Mouse (Mus musculus) heart, embryonic 14.5 days (tissue): ENCODE results near the gene Efhd2. TPM values are rescaled to one million over a fixed set of nuclear protein-coding genes. Genes with fewer than 3 reads are reported as not detected.

Experiments used
- ATAC-seq: fragments of 200-750 bp; cut with Nextera tagmentation; 2 replicates; pipeline ENCODE4 v1.8.0; 2017; ENCODE audit warnings: low read depth, moderate TSS enrichment; ENCODE audit not compliant: insufficient number of reproducible peaks, insufficient read depth, low FRiP score
- H3K27ac ChIP-seq, 2 experiments: fragments of 200-500 bp in 1 of 2; fragments of 300-500 bp in 1 of 2; sonication (generic) in 1 of 2; replicated peaks in 1 of 2; 2 replicates each; pipeline ENCODE4 v1.5.1; 2012 to 2014; ENCODE audit warnings: low read depth in 2 of 2, low read length in 2 of 2, control low read depth in 1 of 2, mild to moderate bottlenecking in 1 of 2, mixed read lengths in 1 of 2; ENCODE audit not compliant: control insufficient read depth in 1 of 2, insufficient read depth in 1 of 2
- H3K27me3 ChIP-seq: fragments of 300-500 bp; sonication (generic); 2 replicates; pipeline ENCODE4 v1.6.1; 2014; ENCODE audit warnings: mild to moderate bottlenecking, low read length, control low read depth; ENCODE audit not compliant: control insufficient read depth, insufficient read depth
- H3K36me3 ChIP-seq: fragments of 300-500 bp; sonication (generic); 2 replicates; pipeline ENCODE4 v1.6.1; 2014; ENCODE audit warnings: mild to moderate bottlenecking, control low read depth, low read length, mixed read lengths; ENCODE audit not compliant: control insufficient read depth, insufficient read depth
- H3K4me1 ChIP-seq, 2 experiments: fragments of 200-500 bp in 1 of 2; fragments of 300-500 bp in 1 of 2; sonication (generic) in 1 of 2; 2 replicates each; pipeline ENCODE4 v1.6.1; 2012 to 2014; ENCODE audit warnings: low read length in 2 of 2, control low read depth in 1 of 2, mixed read lengths in 1 of 2; ENCODE audit not compliant: control insufficient read depth in 2 of 2, insufficient read depth in 2 of 2
- H3K4me2 ChIP-seq: fragments of 300-500 bp; sonication (generic); 2 replicates; pipeline ENCODE4 v1.6.1; 2014; ENCODE audit warnings: mild to moderate bottlenecking, low read length
- H3K4me3 ChIP-seq, 2 experiments: fragments of 200-500 bp in 1 of 2; fragments of 300-500 bp in 1 of 2; sonication (generic) in 1 of 2; 2 replicates each; pipeline ENCODE4 v1.5.1; 2012 to 2014; ENCODE audit warnings: low read length in 2 of 2, mild to moderate bottlenecking in 2 of 2, control low read depth in 1 of 2, low read depth in 1 of 2, moderate library complexity in 1 of 2; ENCODE audit not compliant: control insufficient read depth in 1 of 2, insufficient read depth in 1 of 2
- H3K9ac ChIP-seq: fragments of 300-500 bp; sonication (generic); 2 replicates; pipeline ENCODE4 v1.6.1; 2014; ENCODE audit warnings: mild to moderate bottlenecking, low read length
- H3K9me3 ChIP-seq: fragments of 300-500 bp; sonication (generic); 2 replicates; pipeline ENCODE4 v1.6.1; 2016; ENCODE audit warnings: low read length, control low read depth; ENCODE audit not compliant: control insufficient read depth
- WGBS: fragments of 180-500 bp; shearing (Covaris S2); extraction: QIAGEN DNeasy Blood & Tissue Kit; methylation state at CpG from one replicate; pipeline ENCODE4 v1.1.7; 2014; 5-methylcytosine and 5-hydroxymethylcytosine counted together
- polyA plus RNA-seq: library from polyadenylated mRNA; unstranded; fragments of >200 nt; fragmentation: Nextera tagmentation; extraction: Ambion mirVana; gene quantifications from 2 replicates; pipeline ENCODE4 v1.2.1, GENCODE M21; 2014

The Efhd2 gene
- polyA plus RNA-seq, result 33.2 and 43.6 TPM in 2 replicates

- peaks cover 39 to 54% of the 10 kb centered on the region in 2 experiments for H3K4me1 ChIP-seq
Observed at GRCm38 (mm10) chr4:141874601-141875460, at the start of gene Efhd2. TSS of gene Efhd2 (minus strand) at chr4:141874920.

DNA sequence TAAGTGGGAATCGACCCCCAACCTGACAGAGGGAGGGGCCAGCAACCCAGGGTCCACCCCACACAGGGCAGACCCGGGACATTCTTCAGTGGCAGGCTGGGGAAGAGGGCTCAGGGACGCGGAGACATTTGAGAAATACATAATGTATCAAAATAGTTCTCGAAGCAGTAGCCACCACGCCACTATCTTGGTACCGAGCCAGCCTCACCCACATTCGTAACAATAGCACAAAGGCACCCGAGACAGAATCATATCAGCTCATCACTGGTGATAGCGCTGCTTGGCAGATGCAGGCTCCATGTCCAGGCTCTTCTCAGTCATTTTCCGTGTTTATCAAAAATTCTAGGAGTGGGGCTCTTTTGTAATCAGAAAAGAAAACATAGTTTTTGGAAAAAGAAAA, 49.2 kb upstream of the Efhd2 start:
- Histone ChIP-seq H3K27me3 (no peaks in the 10 kb centered on the region), H3K4me2 (no peak overlapping the region), H3K36me3 (no peaks in the 10 kb centered on the region), H3K4me3 (no peak overlapping the region), H3K4me1 (peaks cover 8 to 14% of the 10 kb centered on the region in 2 experiments; a peak in 3 of 4 replicates), H3K9ac (no peak overlapping the region), H3K27ac (no peak overlapping the region), H3K9me3 (no peaks in the 10 kb centered on the region)
- WGBS, result 38% methylated on average over 11 of the region's 11 CpGs
- ATAC-seq, result no peak

More at GRCm38 (mm10) chr4:141874601-141875460, at the start of gene Efhd2:
- Histone ChIP-seq H3K9ac (peak within 1 kb of the TSS; percentile 90), H3K27ac (peak within 1 kb of the TSS; percentile 36 to 78), H3K27me3 (no peaks in the 10 kb centered on the region), H3K9me3 (no peaks in the 10 kb centered on the region), H3K4me3 (peak within 1 kb of the TSS; percentile 77 to 80), H3K36me3 (peaks cover 18% of the 10 kb centered on the region), H3K4me2 (peak within 1 kb of the TSS; percentile 99)
- ATAC-seq, result peak; percentile 82
- under 1% methylated on average over 71 of the region's 73 CpGs for WGBS

GRCm38 (mm10) chr4:141920391-141920790, 45.7 kb upstream of the Efhd2 start:
- no peaks in the 10 kb centered on the region for H3K36me3 ChIP-seq
- H3K27ac ChIP-seq, result no peak overlapping the region
- peaks cover 10 to 14% of the 10 kb centered on the region in 2 experiments; a peak in 3 of 4 replicates for H3K4me1 ChIP-seq
- H3K9me3 ChIP-seq, result no peaks in the 10 kb centered on the region
- no peak overlapping the region for H3K9ac ChIP-seq
- no peak overlapping the region for H3K4me2 ChIP-seq
- no peak overlapping the region for H3K4me3 ChIP-seq
- ATAC-seq, result no peak
- WGBS, result 84% methylated on average over 10 of the region's 10 CpGs
- H3K27me3 ChIP-seq, result no peaks in the 10 kb centered on the region

DNA sequence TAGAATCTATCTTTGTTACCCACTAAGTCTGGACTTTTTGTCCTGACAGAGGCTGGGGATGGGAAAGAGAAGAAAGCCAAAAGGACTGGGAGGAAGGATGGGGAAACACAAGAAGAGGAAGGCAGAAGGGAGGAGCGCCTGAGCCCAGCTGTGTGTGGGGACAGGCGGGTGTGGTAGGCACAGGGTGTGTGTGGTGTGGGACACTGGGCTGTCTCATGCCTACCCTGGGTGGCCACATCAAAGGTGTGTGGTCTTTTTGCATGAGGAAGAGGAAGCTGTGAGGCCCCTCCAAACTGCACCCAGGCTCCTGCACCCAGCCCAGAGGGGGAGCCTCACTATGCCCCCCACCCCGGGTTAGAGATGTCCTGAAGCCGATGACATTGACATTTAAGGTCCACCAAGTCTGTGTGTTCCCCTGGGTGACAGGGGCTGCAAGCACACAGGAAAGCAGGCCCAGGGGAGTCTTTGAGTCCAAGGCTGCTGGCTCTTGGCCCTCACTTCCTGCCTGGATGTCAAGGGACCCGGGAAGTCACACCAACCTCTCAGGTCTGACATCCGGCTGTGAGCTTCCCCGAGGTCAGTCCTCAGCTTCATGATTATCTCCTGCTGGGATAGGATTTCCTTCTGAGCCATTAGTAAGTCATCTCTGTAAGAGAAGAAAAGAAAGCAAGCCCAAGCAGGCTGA, 43.2 kb upstream of the Efhd2 start:
- no peaks in the 10 kb centered on the region for H3K27me3 ChIP-seq
- H3K9ac ChIP-seq, result no peak overlapping the region
- ATAC-seq, result no peak
- H3K4me1 ChIP-seq, result peaks cover 20 to 24% of the 10 kb centered on the region in 2 experiments
- no peaks in the 10 kb centered on the region for H3K36me3 ChIP-seq
- WGBS, result 61% methylated on average over 7 of the region's 7 CpGs
- no peak overlapping the region for H3K4me3 ChIP-seq
- no peaks in the 10 kb centered on the region for H3K9me3 ChIP-seq
- no peak overlapping the region for H3K27ac ChIP-seq
- no peak overlapping the region for H3K4me2 ChIP-seq

GRCm38 (mm10) chr4:141914040-141914439, 39.3 kb upstream of the Efhd2 start:
- Histone ChIP-seq H3K4me3 (no peak overlapping the region), H3K9ac (no peak overlapping the region), H3K4me1 (peaks cover 14% of the 10 kb centered on the region in 2 experiments; a peak in 3 of 4 replicates), H3K27ac (peak overlapping the region in 1 of 2 experiments; percentile 12; a peak in 1 of 4 replicates), H3K4me2 (no peak overlapping the region), H3K9me3 (no peaks in the 10 kb centered on the region), H3K36me3 (no peaks in the 10 kb centered on the region), H3K27me3 (no peaks in the 10 kb centered on the region)
- 0 out of 2 replicates have a peak, but pooled peaks have one; percentile 22 for ATAC-seq
- 21% methylated on average over 7 of the region's 7 CpGs for WGBS

DNA sequence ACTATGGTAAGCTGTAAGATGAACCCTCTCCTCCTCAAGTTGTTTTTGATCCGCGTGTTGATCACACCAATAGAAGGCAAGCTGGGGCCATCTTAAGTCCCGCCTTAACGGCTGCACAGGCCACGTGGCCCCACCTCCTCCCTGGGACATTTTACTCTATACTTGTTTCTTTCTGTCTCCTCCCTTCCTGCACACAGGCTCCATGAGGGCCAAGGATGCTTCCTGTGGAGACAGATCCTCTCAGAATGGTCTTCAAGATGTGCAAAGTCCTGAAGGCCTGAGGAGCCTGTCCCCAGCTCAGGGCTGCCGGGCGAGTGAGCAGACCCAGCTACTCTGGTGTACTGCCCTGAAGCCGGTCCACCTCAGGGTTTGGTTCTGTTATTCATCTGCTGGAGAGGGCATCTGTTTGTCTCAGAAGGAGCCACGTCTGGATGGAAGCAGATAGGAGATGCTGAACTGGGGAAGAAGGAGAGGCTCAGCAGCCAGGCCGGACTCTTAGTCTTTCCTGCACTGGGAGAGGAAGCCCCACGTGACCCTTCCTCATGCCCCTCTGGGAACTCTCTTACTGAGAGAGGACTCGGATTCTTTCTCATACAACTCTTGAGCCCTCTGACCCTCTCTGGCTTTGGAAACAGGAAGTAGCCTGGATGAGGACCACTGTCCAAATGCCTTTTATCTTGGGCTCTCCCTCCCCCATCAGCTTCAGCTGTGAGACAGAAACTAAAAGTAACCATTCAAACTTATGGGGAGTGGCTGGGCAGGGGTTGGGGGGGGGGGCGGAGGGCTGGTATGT, 38.7 kb upstream of the Efhd2 start:
- no peaks in the 10 kb centered on the region for H3K9me3 ChIP-seq
- WGBS, result 60% methylated on average over 13 of the region's 13 CpGs
- H3K9ac ChIP-seq, result no peak overlapping the region
- peak; percentile 49; the same call in 1 of the 2 replicates for ATAC-seq
- no peak overlapping the region for H3K4me2 ChIP-seq
- 0 out of 4 replicates have a peak overlapping the region, but pooled peaks have one; percentile 39 to 53 for H3K27ac ChIP-seq
- no peaks in the 10 kb centered on the region for H3K36me3 ChIP-seq
- H3K4me3 ChIP-seq, result no peak overlapping the region
- peaks cover 14% of the 10 kb centered on the region in 2 experiments; a peak in 3 of 4 replicates for H3K4me1 ChIP-seq
- no peaks in the 10 kb centered on the region for H3K27me3 ChIP-seq

DNA sequence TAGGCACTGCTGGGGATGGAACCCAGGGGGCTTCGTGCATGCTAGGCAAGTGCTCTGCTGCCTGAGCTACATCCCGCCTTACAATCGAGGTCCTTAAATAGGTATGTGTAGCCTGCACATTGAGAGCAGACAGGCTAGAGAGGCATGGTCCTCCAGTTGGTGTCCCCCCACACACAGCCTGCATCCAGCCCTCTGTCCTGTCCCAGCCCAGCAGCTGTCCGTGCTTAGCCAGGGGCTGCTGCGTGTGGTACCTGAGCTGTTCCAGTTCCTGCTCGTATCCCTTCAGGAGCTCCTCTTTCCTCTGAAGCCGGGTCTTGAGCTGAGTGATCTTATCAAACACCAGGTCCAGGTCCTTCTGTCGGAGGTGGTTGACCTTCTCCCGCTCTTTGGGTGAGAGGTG, 30.0 kb upstream of the Efhd2 start:
- peaks cover 8 to 15% of the 10 kb centered on the region in 2 experiments for H3K4me1 ChIP-seq
- WGBS, result 53% methylated on average over 9 of the region's 9 CpGs
- no peak overlapping the region for H3K4me2 ChIP-seq

More for the DNA sequence above, 30.0 kb upstream of the Efhd2 start:
- Histone ChIP-seq H3K9me3 (no peaks in the 10 kb centered on the region), H3K36me3 (no peaks in the 10 kb centered on the region), H3K9ac (no peak overlapping the region), H3K27ac (no peak overlapping the region), H3K27me3 (no peaks in the 10 kb centered on the region), H3K4me3 (no peak overlapping the region)
- ATAC-seq, result no peak
